Mouse (Mus musculus): ENCODE results near the gene Edaradd. TPM values are rescaled to one million over a fixed set of nuclear protein-coding genes. Genes with fewer than 3 reads are reported as not detected.

Edaradd gene
- polyA plus RNA-seq, 1 experiment = not detected

DNA sequence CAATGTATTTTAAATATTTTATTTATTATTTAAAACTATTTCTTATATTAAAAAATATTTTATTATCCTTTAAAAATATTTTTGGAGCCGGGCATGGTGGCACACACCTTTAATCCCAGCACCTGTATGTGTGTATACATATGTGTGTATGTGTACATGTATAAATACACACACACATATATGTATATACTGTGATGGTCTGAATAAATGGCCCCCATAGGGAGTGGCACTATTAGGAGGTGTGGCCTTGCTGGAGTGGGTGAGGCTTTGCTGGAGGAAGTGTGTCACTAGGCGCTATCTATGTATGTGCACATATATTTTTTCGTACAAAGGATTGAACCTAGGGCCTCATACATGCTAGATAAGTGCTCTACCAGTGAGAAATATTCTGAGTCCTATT lies 27.7 kb downstream of the Edaradd start:
- Histone ChIP-seq H3K27ac (ENCODE audit: insufficient read depth, low read length) (no peak overlapping the region), H3K27me3 (ENCODE audit: control insufficient read depth, insufficient read depth, low read length, poor library complexity, severe bottlenecking) (no peaks in the 10 kb centered on the region), H3K4me1 (ENCODE audit: control insufficient read depth, insufficient read depth, low read length) (no peaks in the 10 kb centered on the region), H3K4me3 (ENCODE audit: low read depth, low read length) (no peak overlapping the region), H3K36me3 (ENCODE audit: control insufficient read depth, insufficient read depth, low read length, poor library complexity, severe bottlenecking) (no peaks in the 10 kb centered on the region), H3K9me3 (replicated peaks; ENCODE audit: control insufficient read depth, insufficient read depth, low read length, poor library complexity, severe bottlenecking) (no peaks in the 10 kb centered on the region), H3K9ac (ENCODE audit: low read depth, poor library complexity, severe bottlenecking) (no peak overlapping the region)
- TF ChIP-seq EP300 (IDR thresholded peaks at IDR 0.05; ENCODE audit: insufficient read depth, low read depth, low read length) (no peak), POLR2A (IDR thresholded peaks at IDR 0.05; ENCODE audit: insufficient read depth, low read length) (no peak), CTCF (IDR thresholded peaks at IDR 0.05; ENCODE audit: low read depth, low read length) (no peak)

DNA sequence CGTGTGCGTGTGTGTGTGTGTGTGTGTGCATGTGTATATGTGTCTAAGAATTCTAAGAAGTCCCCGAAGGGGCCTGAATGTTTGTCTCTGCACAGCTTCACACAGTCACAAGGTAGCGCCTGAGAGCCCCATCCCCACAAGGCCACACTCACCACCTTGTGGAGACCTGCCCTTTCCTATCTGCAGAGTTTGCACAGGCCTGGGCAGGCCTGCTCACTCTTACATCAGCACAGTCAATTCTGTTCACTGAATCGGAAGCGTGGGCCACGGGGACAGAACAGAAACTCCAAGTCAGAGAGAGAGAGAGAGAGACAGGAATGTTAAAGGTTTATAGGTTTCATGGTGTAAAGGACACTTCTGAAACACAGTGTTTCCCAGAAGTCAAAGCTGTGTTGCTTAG lies 34.6 kb downstream of the Edaradd start:
- H3K9me3 ChIP-seq (replicated peaks; ENCODE audit: control insufficient read depth, insufficient read depth, low read length, poor library complexity, severe bottlenecking) = no peaks in the 10 kb centered on the region
- H3K4me3 ChIP-seq (ENCODE audit: low read depth, low read length) = no peak overlapping the region
- TF ChIP-seq POLR2A (IDR thresholded peaks at IDR 0.05; ENCODE audit: insufficient read depth, low read length) = no peak
- no peaks in the 10 kb centered on the region for H3K27me3 ChIP-seq (ENCODE audit: control insufficient read depth, insufficient read depth, low read length, poor library complexity, severe bottlenecking)
- no peak overlapping the region for H3K27ac ChIP-seq (ENCODE audit: insufficient read depth, low read length)
- H3K4me1 ChIP-seq (ENCODE audit: control insufficient read depth, insufficient read depth, low read length) = no peaks in the 10 kb centered on the region
- H3K9ac ChIP-seq (ENCODE audit: low read depth, poor library complexity, severe bottlenecking) = no peak overlapping the region
- no peaks in the 10 kb centered on the region for H3K36me3 ChIP-seq (ENCODE audit: control insufficient read depth, insufficient read depth, low read length, poor library complexity, severe bottlenecking)

DNA sequence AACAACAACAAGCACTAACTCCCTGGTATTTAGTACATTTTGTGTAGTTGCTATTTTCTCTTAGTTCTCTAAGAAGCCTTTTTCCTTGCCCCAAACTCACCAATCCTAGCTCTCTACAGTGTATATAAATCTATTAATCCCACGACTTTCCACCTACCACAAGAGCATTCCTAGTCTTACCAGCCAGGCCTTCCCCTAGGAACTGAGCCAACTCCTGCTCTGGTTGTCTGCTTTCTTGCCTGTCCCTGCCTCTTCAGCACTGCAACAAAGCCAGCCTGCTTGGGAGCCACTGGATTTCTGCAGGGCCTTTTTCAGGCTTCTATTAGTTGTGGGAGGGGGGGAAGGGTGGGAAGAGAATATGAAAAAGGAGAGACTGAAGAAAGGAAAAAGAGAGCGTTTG lies 35.0 kb downstream of the Edaradd start:
- no peaks in the 10 kb centered on the region for H3K4me1 ChIP-seq (ENCODE audit: control insufficient read depth, insufficient read depth, low read length)
- TF ChIP-seq CTCF (IDR thresholded peaks at IDR 0.05; ENCODE audit: low read depth, low read length) = no peak
- H3K27ac ChIP-seq (ENCODE audit: insufficient read depth, low read length) = no peak overlapping the region
- H3K4me3 ChIP-seq (ENCODE audit: low read depth, low read length) = no peak overlapping the region
- no peaks in the 10 kb centered on the region for H3K9me3 ChIP-seq (replicated peaks; ENCODE audit: control insufficient read depth, insufficient read depth, low read length, poor library complexity, severe bottlenecking)
- no peaks in the 10 kb centered on the region for H3K36me3 ChIP-seq (ENCODE audit: control insufficient read depth, insufficient read depth, low read length, poor library complexity, severe bottlenecking)
- no peaks in the 10 kb centered on the region for H3K27me3 ChIP-seq (ENCODE audit: control insufficient read depth, insufficient read depth, low read length, poor library complexity, severe bottlenecking)
- no peak overlapping the region for H3K9ac ChIP-seq (ENCODE audit: low read depth, poor library complexity, severe bottlenecking)

DNA sequence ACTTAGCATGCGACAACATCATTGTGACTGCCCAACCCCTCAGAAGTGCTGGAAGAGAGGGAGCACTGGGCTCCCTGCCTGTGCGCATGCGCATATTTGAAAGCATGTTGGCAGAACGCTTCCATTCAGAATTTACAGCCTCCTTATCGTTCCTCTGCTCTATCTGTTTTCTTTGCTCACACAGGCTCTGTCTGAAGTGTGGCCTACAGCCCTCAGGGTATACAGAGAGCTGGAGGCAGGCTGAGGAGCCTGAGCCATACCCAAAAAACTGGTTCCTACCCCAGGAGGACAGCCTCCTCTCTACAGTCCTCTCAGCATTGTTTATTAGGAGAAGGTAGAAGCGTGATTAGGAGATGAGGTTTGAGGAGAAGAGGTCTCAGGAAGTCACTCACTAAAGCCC lies 40.4 kb downstream of the Edaradd start:
- H3K4me3 ChIP-seq (ENCODE audit: low read depth, low read length) = no peak overlapping the region
- TF ChIP-seq CTCF (IDR thresholded peaks at IDR 0.05; ENCODE audit: low read depth, low read length) (no peak), EP300 (IDR thresholded peaks at IDR 0.05; ENCODE audit: insufficient read depth, low read depth, low read length) (no peak), POLR2A (IDR thresholded peaks at IDR 0.05; ENCODE audit: insufficient read depth, low read length) (no peak)
- no peak overlapping the region for H3K27ac ChIP-seq (ENCODE audit: insufficient read depth, low read length)
- no peaks in the 10 kb centered on the region for H3K9me3 ChIP-seq (replicated peaks; ENCODE audit: control insufficient read depth, insufficient read depth, low read length, poor library complexity, severe bottlenecking)
- H3K27me3 ChIP-seq (ENCODE audit: control insufficient read depth, insufficient read depth, low read length, poor library complexity, severe bottlenecking) = no peaks in the 10 kb centered on the region
- no peaks in the 10 kb centered on the region for H3K4me1 ChIP-seq (ENCODE audit: control insufficient read depth, insufficient read depth, low read length)
- no peaks in the 10 kb centered on the region for H3K36me3 ChIP-seq (ENCODE audit: control insufficient read depth, insufficient read depth, low read length, poor library complexity, severe bottlenecking)
- H3K9ac ChIP-seq (ENCODE audit: low read depth, poor library complexity, severe bottlenecking) = no peak overlapping the region

DNA sequence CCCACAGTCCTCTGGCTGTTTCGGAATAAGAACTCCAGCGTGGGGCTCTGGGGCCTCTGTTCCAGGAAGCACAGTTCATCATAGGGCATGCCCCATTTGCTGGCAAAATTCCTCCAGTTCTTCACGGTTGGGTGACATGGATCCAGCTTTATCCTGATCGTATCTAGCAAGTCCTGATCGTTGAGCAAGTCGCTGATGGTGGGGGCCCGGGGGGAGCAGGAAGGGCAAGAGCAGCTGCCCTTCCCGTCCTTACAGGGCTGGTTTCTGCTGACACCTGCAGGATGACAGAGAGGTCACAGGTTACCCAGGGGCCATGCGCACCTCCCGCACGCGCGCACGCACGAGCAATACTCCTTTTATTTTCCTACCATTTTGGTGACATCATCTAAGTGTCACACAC lies 41.9 kb downstream of the Edaradd start:
- no peaks in the 10 kb centered on the region for H3K4me1 ChIP-seq (ENCODE audit: control insufficient read depth, insufficient read depth, low read length)
- H3K9ac ChIP-seq (ENCODE audit: low read depth, poor library complexity, severe bottlenecking) = no peak overlapping the region
- H3K9me3 ChIP-seq (replicated peaks; ENCODE audit: control insufficient read depth, insufficient read depth, low read length, poor library complexity, severe bottlenecking) = no peaks in the 10 kb centered on the region
- TF ChIP-seq CTCF (IDR thresholded peaks at IDR 0.05; ENCODE audit: low read depth, low read length) (no peak), EP300 (IDR thresholded peaks at IDR 0.05; ENCODE audit: insufficient read depth, low read depth, low read length) (no peak), POLR2A (IDR thresholded peaks at IDR 0.05; ENCODE audit: insufficient read depth, low read length) (no peak)
- no peaks in the 10 kb centered on the region for H3K27me3 ChIP-seq (ENCODE audit: control insufficient read depth, insufficient read depth, low read length, poor library complexity, severe bottlenecking)
- no peak overlapping the region for H3K4me3 ChIP-seq (ENCODE audit: low read depth, low read length)
- no peak overlapping the region for H3K27ac ChIP-seq (ENCODE audit: insufficient read depth, low read length)
- H3K36me3 ChIP-seq (ENCODE audit: control insufficient read depth, insufficient read depth, low read length, poor library complexity, severe bottlenecking) = no peaks in the 10 kb centered on the region

DNA sequence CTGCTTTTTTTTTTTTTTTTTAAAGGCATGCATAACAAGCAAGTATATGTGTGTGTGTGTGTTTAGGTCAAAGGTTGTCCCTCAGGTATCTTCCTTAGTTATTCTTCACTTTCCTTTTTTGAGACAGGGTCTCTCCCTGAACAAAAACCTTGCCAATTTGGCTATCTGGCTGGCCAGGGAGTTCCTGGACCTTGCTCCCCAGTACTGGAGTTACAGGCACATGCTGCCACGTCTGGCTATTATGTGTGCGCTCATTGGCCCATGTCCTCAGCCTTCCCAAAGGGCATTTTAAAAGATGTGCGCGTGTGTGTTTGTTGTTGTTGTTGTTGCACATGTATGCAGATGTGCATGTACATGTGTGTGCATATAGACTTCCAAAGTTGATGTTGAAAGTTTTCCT lies 43.4 kb downstream of the Edaradd start:
- H3K9me3 ChIP-seq (replicated peaks; ENCODE audit: control insufficient read depth, insufficient read depth, low read length, poor library complexity, severe bottlenecking) = no peaks in the 10 kb centered on the region
- H3K27ac ChIP-seq (ENCODE audit: insufficient read depth, low read length) = no peak overlapping the region
- H3K4me1 ChIP-seq (ENCODE audit: control insufficient read depth, insufficient read depth, low read length) = no peaks in the 10 kb centered on the region
- no peaks in the 10 kb centered on the region for H3K27me3 ChIP-seq (ENCODE audit: control insufficient read depth, insufficient read depth, low read length, poor library complexity, severe bottlenecking)
- TF ChIP-seq CTCF (IDR thresholded peaks at IDR 0.05; ENCODE audit: low read depth, low read length) (no peak), POLR2A (IDR thresholded peaks at IDR 0.05; ENCODE audit: insufficient read depth, low read length) (no peak), EP300 (IDR thresholded peaks at IDR 0.05; ENCODE audit: insufficient read depth, low read depth, low read length) (no peak)
- no peak overlapping the region for H3K9ac ChIP-seq (ENCODE audit: low read depth, poor library complexity, severe bottlenecking)
- H3K36me3 ChIP-seq (ENCODE audit: control insufficient read depth, insufficient read depth, low read length, poor library complexity, severe bottlenecking) = no peaks in the 10 kb centered on the region
- no peak overlapping the region for H3K4me3 ChIP-seq (ENCODE audit: low read depth, low read length)

All from ES-Bruce4 (cell line).